Mouse (Mus musculus): Measurements from ENCODE around the gene Cdk15. TPM values are rescaled to one million over a fixed set of nuclear protein-coding genes. Genes with fewer than 3 reads are reported as not detected.

The Cdk15 gene
- polyA plus RNA-seq (2015; fragmentation: Nextera tagmentation; extraction: Ambion mirVana) = 0.32 and 0.57 TPM in 2 replicates

DNA sequence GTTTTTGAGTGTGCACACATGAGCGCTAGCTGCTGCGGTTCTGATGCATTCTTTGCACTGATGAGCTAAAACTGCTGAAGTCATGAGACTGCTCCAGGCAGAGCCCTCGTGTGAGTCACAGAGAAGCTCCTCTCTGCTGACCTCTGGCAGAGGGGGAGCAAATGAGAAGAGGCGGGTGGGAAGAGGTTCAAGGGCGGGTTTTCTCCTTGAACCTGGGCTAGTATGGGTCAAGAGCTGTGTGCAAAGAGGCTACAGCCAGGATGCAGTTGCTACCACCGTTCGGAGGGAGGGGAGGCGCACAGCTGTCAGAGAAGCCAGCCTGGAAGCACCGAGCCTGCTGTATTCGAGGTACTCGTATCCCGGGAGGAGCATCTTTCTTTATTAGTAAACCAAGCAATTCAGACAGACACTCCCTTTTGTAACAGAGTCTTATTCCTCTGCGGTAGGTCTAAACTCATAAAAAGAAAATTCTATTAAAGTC lies at the start of gene Cdk15:
Gene Cdk15 (plus strand): TSS at position 156 of the 481 bp plus-strand sequence.
- Histone ChIP-seq H3K9me3 (replicated peaks) (no peaks in the 10 kb centered on the region), H3K4me2 (no peak within 1 kb of the TSS), H3K4me1 (replicated peaks) (peaks cover 9% of the 10 kb centered on the region), H3K36me3 (no peaks in the 10 kb centered on the region), H3K4me3 (no peak within 1 kb of the TSS), H3K27ac (no peak within 1 kb of the TSS), H3K9ac (no peak within 1 kb of the TSS), H3K27me3 (no peaks in the 10 kb centered on the region; the same call in 1 of the 2 replicates)
- 18% methylated on average over 13 of the region's 13 CpGs for WGBS
- no peak for ATAC-seq (replicated peaks; ENCODE audit: insufficient number of reproducible peaks, insufficient read depth, low FRiP score, low read depth)

DNA sequence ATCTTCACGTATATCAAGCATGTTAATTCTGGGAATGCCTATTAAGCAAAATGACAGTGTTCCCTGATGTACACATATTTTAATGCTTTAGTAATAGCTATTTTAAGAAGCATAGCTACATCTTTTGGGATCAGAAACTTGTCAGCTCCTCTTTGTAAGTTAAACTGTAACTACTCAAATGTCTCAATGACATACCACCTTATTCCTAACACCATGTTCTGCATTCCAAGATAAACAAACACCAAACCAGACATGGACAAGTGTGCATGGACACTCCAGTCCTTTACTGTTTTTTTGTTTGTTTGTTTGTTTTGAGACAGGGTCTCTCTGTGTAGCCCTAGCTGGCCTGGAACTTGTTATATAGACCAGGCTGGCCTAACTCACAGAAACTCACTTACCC lies 48.4 kb upstream of the Cdk15 start:
- no peak for ATAC-seq (replicated peaks; ENCODE audit: insufficient number of reproducible peaks, insufficient read depth, low FRiP score, low read depth)
- Histone ChIP-seq H3K4me1 (replicated peaks) (no peaks in the 10 kb centered on the region), H3K27ac (no peak overlapping the region), H3K9ac (no peak overlapping the region), H3K4me3 (no peak overlapping the region), H3K9me3 (replicated peaks) (no peaks in the 10 kb centered on the region), H3K4me2 (no peak overlapping the region), H3K27me3 (no peaks in the 10 kb centered on the region), H3K36me3 (peaks cover 8% of the 10 kb centered on the region)
- WGBS = 71% methylated on average over 1 of the region's 1 CpGs

DNA sequence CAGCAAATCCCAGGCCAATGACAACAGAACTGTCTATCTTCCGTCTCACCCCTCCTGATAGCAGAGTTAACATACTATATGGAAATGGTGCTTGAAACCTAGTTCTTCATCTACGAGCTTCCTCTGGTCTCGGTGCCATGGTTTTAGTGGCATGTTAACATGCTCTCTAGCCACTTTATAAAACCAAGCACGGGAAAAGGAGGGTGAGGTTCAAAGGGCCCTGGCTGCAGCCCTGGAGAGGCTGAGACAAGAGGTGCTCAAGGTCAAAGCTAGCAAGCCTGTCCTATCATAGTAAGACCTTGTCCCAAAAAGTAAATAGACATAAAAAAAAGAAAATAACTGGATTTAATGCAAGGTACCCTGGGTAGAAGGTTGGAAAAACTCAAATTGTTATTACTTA lies 45.1 kb upstream of the Cdk15 start:
- no peaks in the 10 kb centered on the region for H3K27me3 ChIP-seq
- no peak overlapping the region for H3K4me3 ChIP-seq
- ATAC-seq (replicated peaks; ENCODE audit: insufficient number of reproducible peaks, insufficient read depth, low FRiP score, low read depth) = no peak
- H3K4me1 ChIP-seq (replicated peaks) = no peaks in the 10 kb centered on the region
- peaks cover 14% of the 10 kb centered on the region for H3K36me3 ChIP-seq
- H3K9ac ChIP-seq = no peak overlapping the region
- H3K9me3 ChIP-seq (replicated peaks) = no peaks in the 10 kb centered on the region
- H3K27ac ChIP-seq = no peak overlapping the region
- WGBS = 66% methylated on average over 4 of the region's 4 CpGs
- H3K4me2 ChIP-seq = no peak overlapping the region

DNA sequence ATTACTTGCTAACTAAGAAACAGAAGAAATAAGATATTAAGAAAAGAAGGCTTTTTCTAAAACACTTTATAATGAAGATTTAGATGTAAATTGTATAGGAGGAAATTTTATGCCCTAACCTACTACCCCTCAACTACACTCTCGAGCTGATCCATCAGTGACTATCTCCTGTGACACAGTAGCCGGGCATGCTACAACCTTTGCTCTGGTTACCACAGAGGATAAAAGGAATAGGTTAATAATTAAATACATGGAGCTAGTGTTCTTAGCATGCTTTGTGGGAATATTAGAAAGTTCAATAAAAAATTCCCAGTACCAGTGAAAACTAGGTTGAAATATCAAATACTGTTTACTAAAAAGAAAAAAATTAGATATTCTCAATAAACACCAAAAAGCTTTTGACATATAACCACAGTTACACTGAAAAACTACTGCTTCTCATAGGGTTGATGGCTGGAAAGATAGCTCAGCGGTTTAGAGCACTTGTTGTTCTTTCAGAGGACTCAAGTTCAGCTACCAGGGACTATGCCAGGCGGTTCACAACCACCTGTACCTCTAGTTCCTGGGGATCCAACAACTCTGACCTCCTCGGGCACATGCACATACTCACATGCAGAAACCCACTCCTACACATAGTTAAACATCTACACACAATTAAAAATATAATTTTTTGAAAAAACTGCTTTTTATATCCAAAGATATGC lies 44.5 kb upstream of the Cdk15 start:
- no peaks in the 10 kb centered on the region for H3K27me3 ChIP-seq
- WGBS = 77% methylated on average over 5 of the region's 5 CpGs
- ATAC-seq (replicated peaks; ENCODE audit: insufficient number of reproducible peaks, insufficient read depth, low FRiP score, low read depth) = no peak
- H3K4me3 ChIP-seq = no peak overlapping the region
- H3K9me3 ChIP-seq (replicated peaks) = no peaks in the 10 kb centered on the region
- no peak overlapping the region for H3K9ac ChIP-seq
- no peaks in the 10 kb centered on the region for H3K4me1 ChIP-seq (replicated peaks)
- H3K27ac ChIP-seq = no peak overlapping the region
- H3K4me2 ChIP-seq = no peak overlapping the region
- peaks cover 14% of the 10 kb centered on the region for H3K36me3 ChIP-seq

DNA sequence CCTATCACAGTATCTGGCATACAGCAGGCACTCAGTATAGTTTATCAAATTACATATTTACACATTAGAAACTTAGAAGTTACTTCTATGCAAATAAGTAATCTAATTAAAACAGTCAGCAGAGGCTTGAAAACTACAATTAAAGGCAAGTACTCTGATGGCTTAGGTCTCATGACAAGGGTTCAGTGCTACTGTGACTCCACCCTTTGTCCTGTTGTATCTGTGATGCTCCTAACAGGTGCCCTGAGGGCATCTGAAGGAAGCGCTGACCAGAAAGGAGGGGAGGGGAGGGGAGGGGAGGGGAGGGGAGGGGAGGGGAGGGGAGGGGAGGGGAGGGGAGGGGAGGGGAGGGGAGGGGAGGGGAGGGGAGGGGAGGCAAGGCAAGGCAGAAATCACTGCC lies 43.8 kb upstream of the Cdk15 start:
- Histone ChIP-seq H3K27me3 (no peaks in the 10 kb centered on the region), H3K36me3 (peaks cover 15% of the 10 kb centered on the region), H3K4me2 (no peak overlapping the region), H3K4me1 (replicated peaks) (no peaks in the 10 kb centered on the region), H3K4me3 (no peak overlapping the region), H3K9ac (no peak overlapping the region), H3K27ac (no peak overlapping the region), H3K9me3 (replicated peaks) (no peaks in the 10 kb centered on the region)
- no peak for ATAC-seq (replicated peaks; ENCODE audit: insufficient number of reproducible peaks, insufficient read depth, low FRiP score, low read depth)
- no CpG with 5 or more reads among the region's 1 CpGs for WGBS

DNA sequence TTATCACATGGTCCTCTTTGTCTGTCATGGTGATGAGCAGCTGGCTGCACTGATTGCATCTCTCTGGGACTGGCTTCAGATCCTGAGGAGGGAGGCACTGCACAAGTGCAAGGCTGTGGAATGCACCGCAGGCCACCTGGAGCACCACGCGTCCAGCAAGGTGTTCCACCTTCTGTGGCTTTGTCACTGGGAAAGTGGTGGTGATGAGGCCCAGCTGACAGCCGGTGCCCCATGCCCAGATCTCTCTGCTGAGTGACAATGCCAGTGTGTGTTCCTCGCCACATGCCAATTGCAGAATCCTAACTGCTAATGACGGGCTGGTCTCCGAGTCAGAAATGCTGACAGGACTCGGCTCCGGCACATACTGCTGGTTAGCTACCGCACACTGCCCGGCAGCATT lies 41.3 kb upstream of the Cdk15 start:
- H3K27me3 ChIP-seq = no peaks in the 10 kb centered on the region
- H3K4me3 ChIP-seq = no peak overlapping the region
- peaks cover 10% of the 10 kb centered on the region for H3K36me3 ChIP-seq
- no peak overlapping the region for H3K9ac ChIP-seq
- no peak overlapping the region for H3K4me2 ChIP-seq
- WGBS = 80% methylated on average over 11 of the region's 11 CpGs
- H3K4me1 ChIP-seq (replicated peaks) = 0 out of 2 replicates have a peak, but pooled peaks cover 2% of the 10 kb centered on the region
- ATAC-seq (replicated peaks; ENCODE audit: insufficient number of reproducible peaks, insufficient read depth, low FRiP score, low read depth) = no peak
- H3K9me3 ChIP-seq (replicated peaks) = no peaks in the 10 kb centered on the region
- no peak overlapping the region for H3K27ac ChIP-seq

DNA sequence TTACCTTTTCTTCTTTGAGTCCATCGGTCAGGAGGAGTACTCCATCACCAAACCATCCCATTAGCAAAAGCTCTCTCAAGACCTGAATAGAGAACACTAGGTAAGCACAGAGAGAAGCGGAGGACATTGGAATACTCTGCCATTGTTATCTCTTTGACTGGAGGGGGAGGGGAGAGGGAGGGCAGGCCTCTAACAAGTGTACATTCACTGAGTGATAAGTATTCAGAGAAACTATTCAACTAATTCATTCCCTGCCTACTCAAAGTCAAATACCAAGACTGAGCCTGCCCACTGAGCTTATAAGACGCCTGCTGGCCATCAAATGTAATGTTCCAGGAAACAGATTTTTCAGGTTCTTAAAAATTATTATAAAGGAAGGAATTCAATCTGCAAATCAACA lies 36.3 kb upstream of the Cdk15 start:
- H3K4me3 ChIP-seq = no peak overlapping the region
- H3K4me1 ChIP-seq (replicated peaks) = 0 out of 2 replicates have a peak, but pooled peaks cover 6% of the 10 kb centered on the region
- H3K27ac ChIP-seq = no peak overlapping the region
- WGBS = 64% methylated on average over 3 of the region's 3 CpGs
- H3K9me3 ChIP-seq (replicated peaks) = no peaks in the 10 kb centered on the region
- peaks cover 7% of the 10 kb centered on the region for H3K36me3 ChIP-seq
- no peak overlapping the region for H3K9ac ChIP-seq
- ATAC-seq (replicated peaks; ENCODE audit: insufficient number of reproducible peaks, insufficient read depth, low FRiP score, low read depth) = no peak
- H3K4me2 ChIP-seq = no peak overlapping the region
- no peaks in the 10 kb centered on the region for H3K27me3 ChIP-seq

DNA sequence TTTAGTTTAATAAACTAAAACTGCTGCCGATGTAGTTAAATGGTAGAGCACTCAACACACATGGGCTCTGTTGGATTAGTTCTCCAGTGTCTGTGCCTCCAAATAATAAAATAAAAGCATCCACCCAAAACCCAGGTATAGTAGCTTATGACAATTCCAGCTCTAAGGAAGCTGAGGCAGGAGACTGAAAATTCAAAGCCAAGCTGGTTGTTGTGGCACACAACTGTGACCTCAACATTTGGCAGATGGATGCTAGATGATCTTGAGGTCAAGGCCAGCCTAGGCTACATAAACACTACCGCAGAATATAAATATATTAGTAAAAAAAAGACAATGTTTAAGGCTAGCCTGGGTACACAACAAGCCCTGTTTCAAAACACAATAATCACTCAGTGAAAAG lies 35.1 kb upstream of the Cdk15 start:
- Histone ChIP-seq H3K36me3 (peaks cover 4% of the 10 kb centered on the region; the same call in 1 of the 2 replicates), H3K9me3 (replicated peaks) (no peaks in the 10 kb centered on the region), H3K27me3 (no peaks in the 10 kb centered on the region), H3K4me3 (no peak overlapping the region), H3K27ac (no peak overlapping the region), H3K4me1 (replicated peaks) (0 out of 2 replicates have a peak, but pooled peaks cover 6% of the 10 kb centered on the region), H3K9ac (no peak overlapping the region), H3K4me2 (no peak overlapping the region)
- ATAC-seq (replicated peaks; ENCODE audit: insufficient number of reproducible peaks, insufficient read depth, low FRiP score, low read depth) = no peak
- WGBS = 92% methylated on average over 2 of the region's 2 CpGs

DNA sequence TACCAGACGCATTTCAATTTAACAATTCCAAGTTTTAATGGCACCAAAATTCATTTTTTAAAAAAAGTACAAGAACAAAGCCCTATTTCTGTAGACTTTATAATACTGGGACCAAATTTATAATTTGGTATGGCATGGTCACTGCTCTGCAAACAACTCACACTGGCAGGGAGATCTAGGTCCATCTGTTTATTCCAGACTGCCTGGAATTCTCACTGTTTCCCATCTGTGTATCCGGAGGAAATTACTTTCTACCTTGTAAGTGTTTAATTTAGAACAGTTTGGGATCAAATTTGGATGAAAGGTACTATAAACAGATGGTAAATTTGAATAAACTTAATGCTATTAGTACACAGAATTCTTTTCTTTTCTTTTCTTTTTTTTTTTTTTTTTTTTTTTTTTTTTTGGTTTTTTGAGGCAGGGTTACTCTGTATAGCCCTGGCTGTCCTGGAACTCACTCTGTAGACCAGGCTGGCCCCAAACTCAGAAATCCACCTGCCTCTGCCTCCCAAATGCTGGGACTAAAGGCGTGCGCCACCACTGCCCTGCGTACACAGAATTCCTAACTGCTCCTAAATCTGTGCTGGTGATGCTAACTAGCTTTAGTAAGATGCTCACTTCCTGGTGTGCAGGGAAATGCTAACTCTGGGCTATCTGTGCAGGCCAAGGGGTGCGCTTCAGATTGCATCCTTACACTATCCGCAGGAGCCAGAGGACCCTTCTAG lies 34.4 kb upstream of the Cdk15 start:
- WGBS = 90% methylated on average over 7 of the region's 7 CpGs
- H3K36me3 ChIP-seq = peaks cover 4% of the 10 kb centered on the region; the same call in 1 of the 2 replicates
- no peak overlapping the region for H3K9ac ChIP-seq
- H3K9me3 ChIP-seq (replicated peaks) = no peaks in the 10 kb centered on the region
- no peak overlapping the region for H3K4me2 ChIP-seq
- H3K4me1 ChIP-seq (replicated peaks) = 0 out of 2 replicates have a peak, but pooled peaks cover 6% of the 10 kb centered on the region
- ATAC-seq (replicated peaks; ENCODE audit: insufficient number of reproducible peaks, insufficient read depth, low FRiP score, low read depth) = no peak
- H3K27me3 ChIP-seq = no peaks in the 10 kb centered on the region
- H3K27ac ChIP-seq = no peak overlapping the region
- H3K4me3 ChIP-seq = no peak overlapping the region

DNA sequence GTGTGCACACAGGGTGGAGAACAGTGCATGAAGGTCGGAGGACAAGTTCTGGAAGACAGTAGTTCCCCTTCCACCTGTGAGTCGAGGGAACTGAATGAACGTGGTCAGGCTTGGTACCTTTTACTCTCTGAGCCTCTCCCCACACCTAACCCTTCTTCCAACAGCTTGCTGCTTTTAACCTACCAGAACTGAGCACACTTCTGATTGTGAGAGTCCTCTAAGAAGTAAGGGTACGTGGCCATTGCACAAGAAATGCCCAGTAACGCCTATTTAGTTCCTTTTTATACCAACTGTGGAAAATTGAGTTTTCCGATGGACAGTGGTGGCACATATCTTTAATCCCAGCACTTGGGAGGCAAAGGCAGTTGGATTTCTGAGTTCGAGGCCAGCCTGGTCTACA lies 28.2 kb upstream of the Cdk15 start:
- no peak for ATAC-seq (replicated peaks; ENCODE audit: insufficient number of reproducible peaks, insufficient read depth, low FRiP score, low read depth)
- Histone ChIP-seq H3K27me3 (no peaks in the 10 kb centered on the region), H3K27ac (no peak overlapping the region), H3K36me3 (no peaks in the 10 kb centered on the region), H3K4me3 (no peak overlapping the region), H3K9me3 (replicated peaks) (no peaks in the 10 kb centered on the region), H3K4me1 (replicated peaks) (no peaks in the 10 kb centered on the region), H3K9ac (no peak overlapping the region), H3K4me2 (no peak overlapping the region)
- 88% methylated on average over 7 of the region's 7 CpGs for WGBS

DNA sequence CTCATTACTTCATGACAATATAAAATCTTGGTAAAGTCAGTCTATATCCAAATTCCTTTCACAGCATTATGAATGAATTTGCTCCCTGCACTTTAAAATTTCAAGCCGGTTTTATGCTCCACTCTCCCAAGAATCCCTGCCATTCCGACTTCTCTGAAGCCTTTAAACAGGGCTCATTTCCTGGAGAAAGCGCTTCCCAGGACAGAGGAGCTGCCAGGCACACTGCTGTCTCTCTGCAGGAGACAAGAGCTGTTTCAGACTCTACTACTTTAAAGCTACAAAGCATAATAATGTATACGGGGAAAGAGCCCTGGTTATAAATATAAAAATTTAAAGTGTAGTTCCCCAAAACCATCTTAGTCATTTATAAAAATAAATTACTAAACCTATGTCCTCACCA lies 27.5 kb upstream of the Cdk15 start:
- no peak overlapping the region for H3K4me2 ChIP-seq
- ATAC-seq (replicated peaks; ENCODE audit: insufficient number of reproducible peaks, insufficient read depth, low FRiP score, low read depth) = no peak
- no peaks in the 10 kb centered on the region for H3K27me3 ChIP-seq
- H3K27ac ChIP-seq = no peak overlapping the region
- H3K4me3 ChIP-seq = no peak overlapping the region
- H3K36me3 ChIP-seq = no peaks in the 10 kb centered on the region
- no peaks in the 10 kb centered on the region for H3K9me3 ChIP-seq (replicated peaks)
- 63% methylated on average over 4 of the region's 4 CpGs for WGBS
- H3K9ac ChIP-seq = no peak overlapping the region
- H3K4me1 ChIP-seq (replicated peaks) = no peaks in the 10 kb centered on the region

Measured in heart, embryonic 15.5 days (tissue).